Mouse (Mus musculus) layer of hippocampus, adult 2 months (tissue): ENCODE results near the gene Supt4a. TPM values are rescaled to one million over a fixed set of nuclear protein-coding genes. Genes with fewer than 3 reads are reported as not detected.

Experiments
- DNase-seq, 2 experiments: peaks; one replicate each; pipeline ENCODE4 v3.0.0; 2022; ENCODE audit warnings: low spot score in 2 of 2
- H3K27ac ChIP-seq: fragments of 200-600 bp; 2 replicates; pipeline ENCODE4 v1.8.1; 2022
- H3K4me3 ChIP-seq: fragments of 200-600 bp; 2 replicates; pipeline ENCODE4 v1.8.1; 2022; ENCODE audit warnings: mild to moderate bottlenecking
- CTCF ChIP-seq: fragments of 200-600 bp; conservative IDR thresholded peaks from 2 replicates; pipeline ENCODE4 v1.8.1; 2022; ENCODE audit warnings: antibody characterized with exemption, mild to moderate bottlenecking, moderate library complexity
- microRNA-seq, 2 experiments: library from miRNA; unstranded; fragments of <30 nt; microRNA quantifications; one replicate each; pipeline ENCODE4 v1.2.0; 2021
- total RNA-seq, 2 experiments: library from RNA; stranded (reverse); gene quantifications; 2 replicates each; pipeline ENCODE4 v1.2.3; 2021

Supt4a gene
- total RNA-seq, 2 experiments from 2014 or later = 72.1 to 72.8 TPM

DNA sequence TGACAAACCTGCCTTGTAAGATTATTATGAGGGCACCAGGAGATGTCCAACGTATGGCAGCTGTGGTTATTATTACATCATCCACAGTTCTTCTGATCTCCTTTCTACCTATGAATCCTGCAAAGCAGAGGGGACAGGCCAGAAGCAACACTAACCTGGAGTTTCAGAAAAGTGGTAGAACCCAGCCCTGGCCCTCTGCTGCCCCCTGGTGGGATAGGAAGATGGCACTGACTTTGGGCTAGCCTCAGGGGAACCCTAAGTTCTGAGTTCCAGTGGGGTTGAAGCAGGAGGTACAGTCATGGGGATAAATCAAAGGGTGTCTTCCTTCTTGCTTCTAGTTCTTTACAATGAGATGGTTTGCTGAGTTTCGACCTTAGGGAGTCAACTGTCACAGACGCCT, 33.6 kb downstream of the Supt4a start:
- Histone ChIP-seq H3K27ac (no peak overlapping the region), H3K4me3 (no peak overlapping the region)
- peak; percentile 98 for TF ChIP-seq CTCF
- DNase-seq = peak; percentile 45 to 85

DNA sequence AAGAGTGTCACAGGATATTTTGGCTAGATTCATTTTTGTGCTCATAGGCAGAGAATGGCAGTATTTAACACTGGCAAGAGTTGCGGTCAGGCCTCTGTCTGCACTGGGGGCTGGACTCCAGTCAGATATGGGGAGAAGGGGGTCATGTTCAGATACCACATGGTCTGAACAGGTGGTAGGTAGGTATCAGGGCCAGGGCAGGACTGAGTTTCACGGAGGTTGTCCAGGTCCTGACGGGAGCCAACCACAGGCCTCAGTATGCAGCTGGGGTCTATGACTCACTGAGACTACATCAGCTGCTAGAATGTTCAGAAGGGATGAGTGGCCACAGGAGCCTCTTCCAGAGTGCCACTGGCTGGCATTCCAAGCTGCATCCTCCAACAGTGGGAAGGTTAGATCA, 35.0 kb downstream of the Supt4a start:
- Histone ChIP-seq H3K27ac (no peak overlapping the region), H3K4me3 (no peak overlapping the region)
- DNase-seq = no peak
- TF ChIP-seq CTCF = no peak

DNA sequence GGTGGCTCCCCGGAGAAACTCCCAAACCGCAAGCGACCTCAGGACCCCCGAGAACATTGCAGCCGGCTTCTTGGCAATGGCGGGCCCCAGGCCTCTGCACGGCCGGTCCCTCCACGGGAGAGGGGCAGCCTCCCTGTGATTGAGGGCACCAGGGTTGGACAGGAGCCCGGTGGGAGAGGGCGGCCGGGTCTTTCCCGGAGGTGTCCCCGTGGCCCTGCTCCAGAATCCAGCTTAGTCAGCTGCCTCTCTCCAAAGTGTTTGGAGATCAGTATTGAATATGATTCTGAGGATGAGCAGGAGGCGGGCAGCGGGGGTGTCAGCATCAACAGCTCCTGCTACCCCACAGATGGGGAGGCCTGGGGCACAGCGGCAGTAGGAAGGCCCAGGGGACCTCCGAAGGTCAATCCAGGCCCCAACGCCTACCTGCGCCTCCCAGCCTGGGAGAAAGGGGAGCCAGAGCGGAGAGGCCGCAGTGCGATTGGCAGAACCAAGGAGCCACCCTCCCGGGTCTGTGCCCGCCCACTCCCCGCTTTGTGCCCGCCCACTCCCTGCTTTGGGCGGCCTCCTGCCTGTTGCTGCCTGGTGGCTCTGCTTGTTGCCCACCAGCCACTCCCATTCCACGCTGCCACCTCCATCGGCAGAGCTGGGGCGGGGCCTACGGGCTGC, 40.9 kb downstream of the Supt4a start:
- H3K4me3 ChIP-seq = peak overlapping the region; percentile 44
- TF ChIP-seq CTCF = no peak
- peak overlapping the region; percentile 68 for H3K27ac ChIP-seq
- peak in 1 of 2 experiments; percentile 69 for DNase-seq

DNA sequence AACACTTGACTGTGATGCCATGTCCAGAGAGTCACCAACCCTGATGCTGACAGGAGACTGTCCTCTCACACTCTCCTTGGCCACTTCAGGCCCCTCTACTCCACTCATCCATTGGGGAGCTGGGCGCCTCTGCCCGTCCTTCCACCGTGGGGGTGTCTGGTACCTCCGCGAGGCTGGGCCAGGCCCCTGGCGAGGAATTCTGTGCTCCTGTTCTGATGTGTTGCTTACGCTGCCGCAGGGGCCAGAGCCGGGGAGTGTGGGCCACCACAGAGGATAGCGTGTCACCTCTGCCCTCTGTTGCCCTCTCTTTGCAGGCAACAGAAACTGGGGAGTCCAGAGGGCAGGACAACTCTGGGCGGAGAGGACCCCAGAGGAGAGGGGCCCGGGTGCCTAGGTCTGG, 41.6 kb downstream of the Supt4a start:
- no peak for DNase-seq
- H3K4me3 ChIP-seq = no peak overlapping the region; the same call in 1 of the 2 replicates
- H3K27ac ChIP-seq = peak overlapping the region; percentile 68; the same call in 1 of the 2 replicates
- TF ChIP-seq CTCF = no peak

DNA sequence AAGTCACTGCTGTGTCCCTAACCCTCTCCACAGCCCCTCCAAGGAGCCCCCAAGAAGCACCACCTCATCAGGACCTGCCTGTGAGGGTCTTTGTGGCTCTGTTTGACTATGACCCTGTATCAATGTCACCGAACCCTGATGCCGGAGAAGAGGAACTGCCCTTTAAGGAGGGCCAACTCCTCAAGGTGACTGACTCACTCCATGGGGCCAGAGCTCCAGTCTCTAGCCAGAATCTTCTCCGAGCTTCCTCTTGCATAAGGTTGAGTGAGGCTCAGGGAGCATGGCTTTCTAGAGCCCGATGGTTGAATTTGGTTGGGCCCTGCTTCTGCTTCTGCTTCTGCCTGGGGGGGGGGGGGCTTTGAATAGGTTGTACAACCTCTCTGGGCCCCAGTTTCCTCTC, 42.0 kb downstream of the Supt4a start:
- no peak for DNase-seq
- TF ChIP-seq CTCF = no peak
- H3K27ac ChIP-seq = no peak overlapping the region

DNA sequence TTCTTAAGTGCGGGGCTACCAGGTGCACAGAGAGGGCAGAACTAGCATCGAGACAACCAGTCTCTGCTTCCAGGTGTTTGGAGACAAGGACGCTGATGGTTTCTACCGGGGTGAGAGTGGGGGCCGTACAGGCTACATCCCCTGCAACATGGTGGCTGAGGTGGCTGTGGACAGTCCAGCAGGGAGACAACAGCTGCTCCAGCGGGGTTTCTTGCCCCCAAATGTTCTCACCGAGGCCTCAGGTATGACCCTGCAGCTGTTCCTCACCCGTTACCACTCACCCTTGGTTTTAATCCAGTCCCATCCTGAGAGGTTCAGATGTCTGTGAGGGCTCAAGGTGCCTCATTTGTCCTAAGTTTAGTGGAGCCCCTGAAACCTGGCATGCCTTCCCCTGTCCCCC, 42.8 kb downstream of the Supt4a start:
- TF ChIP-seq CTCF = no peak
- Histone ChIP-seq H3K4me3 (no peak overlapping the region), H3K27ac (no peak overlapping the region)
- no peak for DNase-seq

More for the DNA sequence above, 42.0 kb downstream of the Supt4a start:
- H3K4me3 ChIP-seq = no peak overlapping the region

DNA sequence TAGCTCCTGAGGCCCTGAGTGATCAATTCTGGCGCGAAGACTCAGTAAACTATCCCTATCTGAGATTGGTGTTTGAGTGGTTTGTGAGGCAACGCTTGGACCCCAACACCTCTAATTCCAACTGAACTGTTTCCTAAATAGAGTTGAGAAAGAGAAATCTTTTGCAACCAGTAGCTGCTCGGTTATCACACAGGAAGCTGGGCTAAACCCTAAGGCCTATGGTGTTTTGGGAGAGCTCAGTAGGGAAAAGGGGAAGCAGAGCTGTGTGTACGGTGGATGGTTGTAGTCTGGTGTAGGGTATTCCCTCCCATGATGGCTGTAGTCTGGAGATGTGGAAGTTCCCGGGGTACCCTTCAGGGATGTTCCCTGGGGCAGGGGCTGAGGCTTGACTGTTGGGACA, 52.7 kb downstream of the Supt4a start:
- TF ChIP-seq CTCF = no peak
- no peak overlapping the region for H3K4me3 ChIP-seq
- no peak overlapping the region for H3K27ac ChIP-seq
- no peak for DNase-seq

Small RNAs within 50 kb of the gene (microRNA-seq; reads per million reads assigned to microRNA genes)
- gene Mir142 (0 reads per million in 2 experiments), gene Mir142b (0 to 0.64 reads per million in 2 experiments)

Other genes starting within 250 kb of the Supt4a start
- gene Gm11492, start 170.9 kb upstream of the Supt4a start, total RNA-seq = not detected
- 100 to 1,000 TPM; 139 to 159 TPM for gene Sept4, start 168.6 kb upstream of the Supt4a start, total RNA-seq
- 10 to 100 TPM; 81.5 to 89.0 TPM for gene Mtmr4, start 145.4 kb upstream of the Supt4a start, total RNA-seq
- gene Hsf5, start 120.4 kb upstream of the Supt4a start, total RNA-seq = under 1 TPM; 0.56 to 0.90 TPM
- gene Rnf43, start 74.8 kb upstream of the Supt4a start, total RNA-seq = 1 to 10 TPM; 3.1 to 3.9 TPM
- gene Tspoap1, start 23.0 kb downstream of the Supt4a start, total RNA-seq = 100 to 1,000 TPM; 155 to 175 TPM
- gene Mpo, start 56.0 kb downstream of the Supt4a start, total RNA-seq = not detected
- under 1 TPM; 0.27 to 0.64 TPM for gene Lpo, start 90.7 kb downstream of the Supt4a start, total RNA-seq
- 1 to 10 TPM; 5.7 to 5.9 TPM for gene Mks1, start 115.7 kb downstream of the Supt4a start, total RNA-seq
- not detected for gene Epx, start 138.0 kb downstream of the Supt4a start, total RNA-seq
- gene Olfr462, start 154.7 kb downstream of the Supt4a start, total RNA-seq = not detected
- not detected for gene Olfr463, start 159.8 kb downstream of the Supt4a start, total RNA-seq
- not detected for gene Olfr464, start 183.4 kb downstream of the Supt4a start, total RNA-seq
- 100 to 1,000 TPM; 447 to 467 TPM for gene Dynll2, start 250.0 kb downstream of the Supt4a start, total RNA-seq